7 mouse cellular contexts compared by ENCODE assay signal in genomic region chr7:110613381-110614132, GRCm38 (mm10). TPM values are rescaled to one million over a fixed set of nuclear protein-coding genes. Genes with fewer than 3 reads are reported as not detected.
DNase-seq lines count a peak whose midpoint lies in the region; ATAC-seq lines count a peak whose summit lies in the region.

No protein-coding gene starts in this region.

- H3K27me3 ChIP-seq in megakaryocyte, embryonic 14.5 days (replicated peaks): peaks cover 72% of the 10 kb centered on the region
- H3K27me3 ChIP-seq in embryonic facial prominence, embryonic 13.5 days: no peaks in the 10 kb centered on the region; the same call in 1 of the 2 replicates
- peaks cover 7% of the 10 kb centered on the region; the same call in 1 of the 2 replicates for H3K27me3 ChIP-seq in hindbrain, embryonic 15.5 days
- H3K27me3 ChIP-seq in midbrain, embryonic 16.5 days (ENCODE audit: control insufficient read depth, insufficient read depth, low read depth, low read length): peaks cover 3% of the 10 kb centered on the region

- WGBS in embryonic facial prominence, embryonic 13.5 days: 5% methylated on average over 17 of the region's 17 CpGs
- WGBS in hindbrain, embryonic 15.5 days: 3% methylated on average over 17 of the region's 17 CpGs
- WGBS in midbrain, embryonic 16.5 days: 3% methylated on average over 17 of the region's 17 CpGs

- H3K4me3 ChIP-seq in megakaryocyte, embryonic 14.5 days (replicated peaks): peak overlapping the region; percentile 92
- H3K4me3 ChIP-seq in embryonic facial prominence, embryonic 13.5 days: peak overlapping the region; percentile 92
- peak overlapping the region; percentile 94 for H3K4me3 ChIP-seq in hindbrain, embryonic 15.5 days
- H3K4me3 ChIP-seq in midbrain, embryonic 16.5 days (ENCODE audit: low read depth, low read length): peak overlapping the region; percentile 97

- peaks cover 24% of the 10 kb centered on the region for H3K4me1 ChIP-seq in megakaryocyte, embryonic 14.5 days
- H3K4me1 ChIP-seq in embryonic facial prominence, embryonic 13.5 days: peaks cover 15% of the 10 kb centered on the region
- peaks cover 26% of the 10 kb centered on the region for H3K4me1 ChIP-seq in hindbrain, embryonic 15.5 days (replicated peaks)
- H3K4me1 ChIP-seq in midbrain, embryonic 16.5 days (ENCODE audit: control insufficient read depth, insufficient read depth, low read length): peaks cover 25% of the 10 kb centered on the region

- H3K9ac ChIP-seq in embryonic facial prominence, embryonic 13.5 days: peak overlapping the region; percentile 93
- H3K9ac ChIP-seq in hindbrain, embryonic 15.5 days: peak overlapping the region; percentile 93
- peak overlapping the region; percentile 98 for H3K9ac ChIP-seq in midbrain, embryonic 16.5 days (ENCODE audit: low read depth, low read length)

- ATAC-seq in megakaryocyte, adult 5-6 weeks (ENCODE audit: poor library complexity, severe bottlenecking): no peak
- no peak for ATAC-seq in embryonic facial prominence, embryonic 13.5 days (ENCODE audit: insufficient number of reproducible peaks, insufficient read depth, low FRiP score, low TSS enrichment, low read depth)
- ATAC-seq in hindbrain, embryonic 15.5 days (ENCODE audit: low FRiP score, low read depth): no peak
- 0 out of 2 replicates have a peak, but pooled peaks have one; percentile 22 for ATAC-seq in midbrain, embryonic 16.5 days

- H3K4me2 ChIP-seq in embryonic facial prominence, embryonic 13.5 days: peak overlapping the region; percentile 82
- peak overlapping the region; percentile 91 for H3K4me2 ChIP-seq in hindbrain, embryonic 15.5 days
- peak overlapping the region; percentile 77 for H3K4me2 ChIP-seq in midbrain, embryonic 16.5 days (ENCODE audit: low read length)

- H3K27ac ChIP-seq in embryonic facial prominence, embryonic 13.5 days: peak overlapping the region; percentile 97
- H3K27ac ChIP-seq in hindbrain, embryonic 15.5 days (replicated peaks): peak overlapping the region; percentile 98
- peak overlapping the region; percentile 98 for H3K27ac ChIP-seq in midbrain, embryonic 16.5 days (ENCODE audit: low read length)

- no peak for DNase-seq in c-Kit-positive CD71-positive TER-119-positive erythroid progenitor cells, embryonic 14.5 days (ENCODE audit: low spot score)
- DNase-seq in ovary, postnatal 10 days (ENCODE audit: low spot score): no peak

- H3K9me3 ChIP-seq in megakaryocyte, embryonic 14.5 days: 0 out of 2 replicates have a peak, but pooled peaks cover 4% of the 10 kb centered on the region
- H3K9me3 ChIP-seq in embryonic facial prominence, embryonic 13.5 days: no peaks in the 10 kb centered on the region
- no peaks in the 10 kb centered on the region for H3K9me3 ChIP-seq in hindbrain, embryonic 15.5 days
- H3K9me3 ChIP-seq in midbrain, embryonic 16.5 days (replicated peaks; ENCODE audit: control insufficient read depth, low read length, poor library complexity, severe bottlenecking): no peaks in the 10 kb centered on the region

- no peaks in the 10 kb centered on the region for H3K36me3 ChIP-seq in megakaryocyte, embryonic 14.5 days (replicated peaks; ENCODE audit: low read length)
- H3K36me3 ChIP-seq in embryonic facial prominence, embryonic 13.5 days: no peaks in the 10 kb centered on the region
- no peaks in the 10 kb centered on the region for H3K36me3 ChIP-seq in hindbrain, embryonic 15.5 days
- H3K36me3 ChIP-seq in midbrain, embryonic 16.5 days (ENCODE audit: control insufficient read depth, insufficient read depth, low read length): no peaks in the 10 kb centered on the region

RNA-seq across cellular contexts. Expression of gene Sbf2, which starts 1.2 kb away (rescaled TPM):
- 0.55 TPM in 1 of 2 replicates, not detected in the other for polyA plus RNA-seq in megakaryocyte, embryonic 14.5 days (2012; ENCODE audit: insufficient read depth, low replicate concordance)
- total RNA-seq in megakaryocyte, adult 5-6 weeks (2015): 4.3 and 4.6 TPM in 2 replicates
- 2.2 and 2.5 TPM in 2 replicates for total RNA-seq in megakaryocyte, adult 5-6 weeks (2017)
- polyA plus RNA-seq in embryonic facial prominence, embryonic 13.5 days (2015; fragmentation: Nextera tagmentation; extraction: Ambion mirVana): 29.9 and 31.6 TPM in 2 replicates
- 55.1 and 56.7 TPM in 2 replicates for polyA plus RNA-seq in hindbrain, embryonic 15.5 days (2015; fragmentation: Nextera tagmentation; extraction: Ambion mirVana)
- polyA plus RNA-seq in midbrain, embryonic 16.5 days (2015; fragmentation: Nextera tagmentation; extraction: Ambion mirVana): 57.1 and 66.3 TPM in 2 replicates

RNA-seq across cellular contexts. Expression of gene Adm, which starts 13.9 kb away (rescaled TPM):
- not detected in 2 replicates for polyA plus RNA-seq in megakaryocyte, embryonic 14.5 days (2012; ENCODE audit: insufficient read depth, low replicate concordance)
- total RNA-seq in megakaryocyte, adult 5-6 weeks (2015): 0.13 TPM in 1 of 2 replicates, not detected in the other
- total RNA-seq in megakaryocyte, adult 5-6 weeks (2017): not detected in 2 replicates
- 2.9 TPM in 2 replicates for polyA plus RNA-seq in embryonic facial prominence, embryonic 13.5 days (2015; fragmentation: Nextera tagmentation; extraction: Ambion mirVana)
- polyA plus RNA-seq in hindbrain, embryonic 15.5 days (2015; fragmentation: Nextera tagmentation; extraction: Ambion mirVana): 4.0 TPM in 2 replicates
- 3.9 and 4.9 TPM in 2 replicates for polyA plus RNA-seq in midbrain, embryonic 16.5 days (2015; fragmentation: Nextera tagmentation; extraction: Ambion mirVana)

Comparison
In these comparisons a context has a peak if more than half of its experiments do, and no peak if none do; other contexts are left out.
1. RNA of gene Sbf2, which starts 1.2 kb away (polyA plus RNA-seq): 57.1 to 66.3 TPM in midbrain, embryonic 16.5 days, 55.1 to 56.7 TPM in hindbrain, embryonic 15.5 days and 29.9 to 31.6 TPM in embryonic facial prominence, embryonic 13.5 days; 0.55 TPM in megakaryocyte, embryonic 14.5 days; every median in the first group is over 10 times any median in the second.
2. Peak in every context shown above with its lines, with median percentiles within 50 percentile points of each other: H3K4me3 ChIP-seq, H3K27ac ChIP-seq, H3K4me2 ChIP-seq and H3K9ac ChIP-seq.